Mouse (Mus musculus): Measurements from ENCODE around the gene Tpst2. TPM values are rescaled to one million over a fixed set of nuclear protein-coding genes. Genes with fewer than 3 reads are reported as not detected.

Tpst2 gene
- total RNA-seq (2014; fragmentation: Nextera tagmentation) (28.7 and 43.9 TPM in 2 replicates), total RNA-seq (2017) (25.3 and 36.5 TPM in 2 replicates)

DNA sequence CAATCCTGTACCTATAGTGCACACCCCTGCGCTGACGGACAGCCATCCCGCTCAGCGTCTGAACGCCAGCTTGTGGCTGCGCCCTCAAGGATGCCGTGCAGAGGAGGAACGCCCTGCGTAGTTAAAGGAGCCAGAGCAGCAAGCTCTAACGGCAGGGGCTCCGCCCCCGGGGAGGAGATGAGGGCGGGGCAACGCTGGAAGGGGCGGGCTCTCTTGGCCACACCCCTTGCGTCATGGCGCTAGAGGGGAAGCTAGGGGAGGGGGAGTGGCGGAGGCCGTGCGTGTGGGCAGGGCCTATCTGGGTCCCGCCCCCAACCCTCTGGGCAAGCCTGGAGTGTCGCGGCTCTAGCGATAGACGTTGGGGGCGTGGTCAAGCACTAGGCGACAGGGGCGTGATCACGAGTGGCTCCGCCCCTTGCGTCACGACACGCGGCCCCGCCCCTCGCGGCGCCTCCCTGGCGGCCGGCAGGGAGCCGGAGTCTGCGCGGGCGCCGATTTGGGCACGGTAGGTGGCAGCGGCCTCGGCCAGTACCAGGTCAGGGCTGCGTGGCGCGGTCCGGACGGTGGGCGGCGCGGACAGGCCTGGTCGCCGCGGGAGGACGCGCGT lies at the start of gene Tpst2:
Tpst2 (plus strand) TSS at position 425 of the 607 bp plus-strand sequence.
- ATAC-seq (replicated peaks; ENCODE audit: poor library complexity, severe bottlenecking): peak; percentile 72

DNA sequence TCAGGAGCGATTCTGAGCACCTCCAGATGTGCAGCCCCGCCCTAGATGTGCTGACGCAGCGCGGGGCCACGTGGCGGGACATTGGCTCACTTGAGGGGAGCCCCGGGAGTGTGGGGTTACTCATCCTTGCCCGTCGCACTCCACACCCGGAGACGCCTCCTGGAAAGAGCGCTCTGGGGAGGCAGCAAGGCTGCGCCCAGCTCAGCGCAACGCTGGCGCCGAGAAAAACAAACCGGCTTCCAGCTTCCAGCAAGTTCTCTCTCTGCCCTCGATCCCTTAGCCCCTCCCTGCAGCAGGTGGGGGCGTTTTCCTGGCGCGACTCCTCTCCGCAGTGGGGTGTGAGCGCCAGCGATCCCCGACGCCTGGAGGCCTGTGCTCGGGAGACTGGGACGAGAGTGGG lies 49.1 kb upstream of the Tpst2 start:
- ATAC-seq (replicated peaks; ENCODE audit: poor library complexity, severe bottlenecking): peak; percentile 25

DNA sequence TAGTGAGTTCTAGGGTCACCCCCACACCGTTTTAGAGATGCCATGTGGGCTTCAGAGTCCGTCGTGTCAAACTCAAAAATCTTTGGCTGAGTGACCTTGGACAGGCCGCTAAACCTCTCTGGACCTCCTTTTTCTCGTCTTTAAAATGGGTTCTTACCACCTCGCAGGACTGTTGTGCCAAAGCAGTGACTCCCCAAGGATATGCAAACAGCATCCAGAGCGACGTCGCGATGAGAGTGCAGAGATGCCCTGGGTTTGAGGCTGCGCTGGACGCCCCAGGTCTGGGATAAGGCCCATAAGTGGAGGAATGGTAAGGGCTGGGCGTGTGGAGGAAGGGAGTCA lies 48.6 kb upstream of the Tpst2 start:
- no peak for ATAC-seq (replicated peaks; ENCODE audit: poor library complexity, severe bottlenecking)

DNA sequence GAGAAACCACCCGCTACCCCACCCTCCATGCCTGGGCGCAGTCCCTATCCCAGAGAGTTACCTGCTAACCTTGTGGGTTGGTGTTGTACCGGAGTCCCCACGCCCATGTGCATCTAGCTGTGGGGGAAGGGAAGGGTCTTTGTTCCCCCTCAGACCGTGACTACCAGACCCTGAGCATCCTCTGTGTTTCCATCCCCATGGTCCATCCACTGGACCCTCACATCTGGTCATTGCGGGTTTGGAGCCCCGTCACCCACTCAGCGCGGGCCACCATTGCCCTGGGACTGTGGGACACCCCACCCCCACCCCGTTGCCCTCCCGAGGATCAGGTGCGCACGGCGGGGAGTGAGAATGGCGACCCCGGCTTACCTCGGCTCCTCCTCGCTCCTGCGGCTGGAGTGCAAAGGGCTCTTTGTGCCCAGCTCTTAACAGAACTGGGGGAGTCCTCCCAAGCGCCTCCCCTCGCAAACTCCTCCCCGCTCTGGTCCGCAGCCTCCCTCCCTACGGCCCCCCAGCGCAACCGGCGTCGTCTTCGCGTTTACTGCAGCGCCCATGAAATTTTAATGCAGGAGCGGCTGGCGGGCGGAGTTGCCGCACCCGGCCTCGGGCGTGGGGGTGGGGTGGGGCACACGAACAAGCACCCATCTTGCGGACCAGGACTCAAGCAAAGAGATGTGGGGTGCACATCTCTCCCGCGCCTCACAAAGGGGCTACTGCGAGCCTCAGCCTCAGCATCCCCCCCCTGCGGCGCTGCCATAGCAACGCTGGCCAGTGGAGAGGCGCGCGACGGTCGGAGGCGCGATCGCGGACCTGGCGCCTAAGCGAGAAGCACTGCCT lies 48.0 kb upstream of the Tpst2 start:
- ATAC-seq (replicated peaks; ENCODE audit: poor library complexity, severe bottlenecking): peak; percentile 24; the same call in 1 of the 2 replicates

DNA sequence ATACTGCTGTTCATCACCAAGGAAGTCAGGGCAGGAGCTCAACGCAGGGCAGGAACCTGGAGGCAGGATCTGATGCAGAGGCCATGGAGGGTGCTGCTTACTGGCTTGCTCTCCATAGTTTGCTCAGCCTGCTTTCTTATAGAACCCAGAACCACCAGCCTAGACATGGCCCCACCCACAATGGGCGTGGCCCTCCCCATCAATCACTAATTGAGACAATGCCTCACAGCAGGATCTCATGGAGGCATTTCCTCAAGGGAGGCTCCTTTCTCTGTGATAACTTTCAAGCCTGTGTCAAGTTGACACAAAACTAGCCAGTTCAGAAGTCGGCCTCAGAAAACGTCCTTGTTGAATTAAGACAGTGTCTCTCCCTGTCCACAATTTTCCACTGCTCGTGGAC lies 40.7 kb upstream of the Tpst2 start:
- no peak for ATAC-seq (replicated peaks; ENCODE audit: poor library complexity, severe bottlenecking)

DNA sequence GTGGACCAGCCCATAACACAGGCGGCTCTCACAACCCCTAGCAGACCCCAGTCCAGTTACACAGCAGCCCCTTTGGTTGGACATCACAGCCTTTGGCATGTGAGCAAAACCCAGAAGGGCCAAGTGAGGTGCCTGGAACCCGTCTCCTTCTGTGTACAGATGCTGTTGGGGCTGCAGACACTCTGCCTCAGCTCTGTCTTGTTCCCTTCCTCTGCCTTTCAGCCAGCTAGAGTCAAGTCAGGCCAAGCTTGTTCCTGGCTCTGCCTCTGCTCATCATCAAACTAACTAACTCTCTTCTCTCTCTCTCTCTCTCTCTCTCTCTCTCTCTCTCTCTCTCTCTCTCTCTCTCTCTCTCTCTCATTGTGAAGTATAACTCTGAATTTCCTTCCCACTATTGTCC lies 39.9 kb upstream of the Tpst2 start:
- no peak for ATAC-seq (replicated peaks; ENCODE audit: poor library complexity, severe bottlenecking)

DNA sequence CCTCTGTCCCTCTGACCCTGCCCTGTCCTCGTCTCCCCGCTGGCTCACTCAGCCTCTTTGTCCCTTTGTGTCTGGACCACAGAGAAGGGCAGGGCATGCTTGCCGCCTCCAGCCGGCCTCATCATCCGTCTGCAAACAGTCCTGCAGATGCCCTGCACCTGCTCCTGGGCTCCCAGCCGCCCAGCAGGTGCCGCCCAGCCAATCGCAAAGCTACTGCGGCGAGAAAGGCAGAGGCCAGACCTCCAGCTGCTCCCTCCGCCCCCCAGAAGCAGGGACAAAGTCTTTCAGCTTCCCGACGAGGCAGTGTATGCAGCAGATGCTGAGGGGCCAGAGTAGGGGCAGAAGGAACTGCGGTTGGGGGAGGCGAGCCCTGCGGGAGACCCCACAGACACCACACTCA lies 39.1 kb upstream of the Tpst2 start:
- ATAC-seq (replicated peaks; ENCODE audit: poor library complexity, severe bottlenecking): no peak

DNA sequence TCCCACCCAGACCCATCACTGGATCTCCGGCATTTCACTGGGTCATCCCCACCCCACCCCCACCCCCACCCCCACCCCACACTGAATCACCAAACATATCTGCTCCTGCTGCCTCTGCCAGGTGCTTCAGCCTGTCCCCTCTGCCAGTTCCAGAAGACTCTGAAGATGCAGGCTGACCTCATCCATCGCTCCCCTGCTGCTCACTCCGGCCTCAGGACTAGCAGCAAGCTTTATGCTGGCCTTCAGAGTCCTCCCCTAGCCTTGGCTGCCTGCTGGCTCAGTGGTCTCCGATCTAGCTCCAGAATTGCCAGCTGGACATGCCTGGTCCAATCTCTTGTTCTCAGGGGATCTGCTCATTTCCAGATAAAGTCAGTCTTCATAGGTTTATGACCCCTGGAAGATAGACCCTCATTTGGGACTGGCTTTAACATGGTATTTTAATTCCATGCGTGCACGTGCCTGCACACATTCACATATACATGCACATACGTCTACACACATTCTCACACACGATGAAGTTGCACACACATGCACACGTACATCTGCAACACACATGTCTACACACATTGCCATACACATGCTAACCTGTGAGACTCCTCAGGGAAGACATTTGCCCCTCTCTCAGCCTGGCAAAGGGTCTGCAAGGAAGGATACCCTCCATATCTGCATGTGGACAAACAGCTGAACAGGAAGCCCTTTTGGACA lies 38.5 kb upstream of the Tpst2 start:
- ATAC-seq (replicated peaks; ENCODE audit: poor library complexity, severe bottlenecking): no peak

DNA sequence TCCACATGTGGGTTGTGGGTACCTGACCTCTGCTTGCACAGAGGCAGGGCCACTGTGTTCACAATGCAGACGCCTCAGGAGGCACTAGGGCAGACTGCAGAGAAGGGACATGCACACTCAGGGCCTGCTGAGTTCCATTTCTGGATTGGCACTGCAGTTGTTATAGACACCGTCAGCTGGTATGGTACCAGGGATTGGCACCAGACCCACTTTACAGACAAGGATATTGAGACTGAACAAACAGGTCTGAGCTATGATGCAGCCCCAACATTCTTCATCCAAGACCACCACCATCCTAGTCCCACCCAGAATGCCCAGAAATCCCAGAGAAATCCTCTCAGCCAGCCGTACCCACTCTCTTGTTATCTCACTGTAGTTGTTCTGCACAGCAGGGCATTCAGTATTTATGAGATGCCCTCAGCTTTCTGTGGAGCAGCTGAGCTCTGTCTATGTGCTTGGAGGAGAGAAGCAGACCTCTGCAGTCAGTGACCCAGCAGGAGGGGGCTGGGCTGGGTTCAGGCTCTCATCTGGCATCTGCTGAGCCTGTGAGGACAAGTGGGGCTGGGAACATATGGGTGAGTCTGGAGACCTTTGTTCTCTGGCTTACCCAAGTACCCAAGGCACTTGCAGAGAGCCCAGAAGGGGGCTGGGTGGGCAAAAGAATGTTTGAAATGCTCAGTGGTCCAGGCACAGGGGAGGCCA lies 37.6 kb upstream of the Tpst2 start:
- no peak for ATAC-seq (replicated peaks; ENCODE audit: poor library complexity, severe bottlenecking)

DNA sequence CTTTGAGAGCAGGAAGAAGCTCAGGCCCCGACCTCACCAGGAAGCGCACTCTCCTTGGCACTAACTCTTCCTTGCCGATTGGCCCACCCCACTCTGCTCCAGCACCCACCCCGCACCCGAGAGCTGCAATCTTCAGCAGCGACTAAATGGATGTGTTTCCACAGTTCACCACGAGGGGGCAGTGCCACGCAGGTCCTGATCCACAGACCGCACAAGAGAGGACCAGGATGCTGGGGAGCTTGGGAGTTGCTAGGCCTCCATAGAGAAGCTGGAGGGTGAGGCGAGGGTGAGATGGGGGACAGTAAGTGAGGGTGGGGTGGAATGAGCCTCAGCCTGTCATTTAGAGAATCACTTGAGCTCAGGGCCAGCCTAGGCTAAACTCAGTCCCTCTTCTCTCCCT lies 35.7 kb upstream of the Tpst2 start:
- peak; percentile 86 for ATAC-seq (replicated peaks; ENCODE audit: poor library complexity, severe bottlenecking)

DNA sequence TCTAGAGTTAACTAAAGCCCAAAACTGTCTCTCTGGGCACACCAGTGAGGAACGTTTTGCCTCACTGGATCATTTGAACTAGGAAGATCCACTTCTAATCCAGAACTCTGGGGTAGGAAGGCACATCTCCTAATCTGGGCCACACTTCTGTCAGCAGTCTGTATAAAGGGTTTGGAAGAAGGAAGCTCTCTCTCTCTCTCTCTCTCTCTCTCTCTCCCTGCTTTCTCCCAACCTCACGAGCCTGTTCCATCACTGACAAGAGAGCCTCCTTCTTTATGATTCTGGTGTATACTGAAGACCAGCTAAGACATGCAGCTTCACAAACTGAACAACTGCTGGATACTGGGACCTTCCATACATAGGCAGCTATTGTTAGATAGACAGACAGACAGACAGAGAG lies 34.6 kb upstream of the Tpst2 start:
- no peak for ATAC-seq (replicated peaks; ENCODE audit: poor library complexity, severe bottlenecking)

DNA sequence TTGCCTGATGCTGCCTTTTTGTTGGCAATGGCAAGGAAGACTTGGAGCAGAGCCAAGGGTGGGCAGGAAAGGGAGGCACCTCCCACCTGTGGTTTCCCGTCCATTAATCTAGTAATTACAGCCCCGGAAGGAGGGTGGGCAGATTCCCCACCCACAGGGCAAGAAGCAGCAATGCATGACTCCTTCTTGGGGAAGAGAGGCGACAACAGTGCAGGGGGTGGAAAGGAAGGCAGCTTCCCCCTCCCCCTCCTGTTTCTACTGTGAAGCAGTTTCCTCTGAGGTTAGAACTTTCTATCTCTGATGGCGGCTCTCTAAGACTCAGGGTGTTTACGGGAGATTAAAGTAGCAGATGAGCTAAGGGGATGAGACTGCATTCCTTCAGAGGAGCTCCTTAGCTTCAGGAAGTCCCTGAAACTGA lies 34.1 kb upstream of the Tpst2 start:
- ATAC-seq (replicated peaks; ENCODE audit: poor library complexity, severe bottlenecking): peak; percentile 46

DNA sequence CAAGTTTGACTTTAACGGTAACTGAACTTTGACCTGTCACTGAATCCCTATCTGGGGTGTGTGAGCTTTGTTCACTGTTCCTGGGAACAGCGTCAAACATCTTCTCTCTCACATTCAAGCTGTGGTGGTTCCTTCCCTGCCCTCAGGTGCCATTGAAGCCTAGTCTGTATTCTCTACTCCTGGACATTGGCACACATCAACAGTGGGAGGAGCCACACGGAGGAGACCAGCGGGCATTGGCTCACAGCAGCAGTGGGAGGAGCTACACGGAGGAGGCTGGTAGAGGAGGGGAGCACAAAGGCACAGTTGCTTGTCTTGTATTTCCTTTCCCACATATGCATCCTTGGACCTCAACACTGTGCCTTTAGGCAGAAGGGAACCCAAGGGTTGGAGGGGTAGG lies 33.5 kb upstream of the Tpst2 start:
- ATAC-seq (replicated peaks; ENCODE audit: poor library complexity, severe bottlenecking): no peak

DNA sequence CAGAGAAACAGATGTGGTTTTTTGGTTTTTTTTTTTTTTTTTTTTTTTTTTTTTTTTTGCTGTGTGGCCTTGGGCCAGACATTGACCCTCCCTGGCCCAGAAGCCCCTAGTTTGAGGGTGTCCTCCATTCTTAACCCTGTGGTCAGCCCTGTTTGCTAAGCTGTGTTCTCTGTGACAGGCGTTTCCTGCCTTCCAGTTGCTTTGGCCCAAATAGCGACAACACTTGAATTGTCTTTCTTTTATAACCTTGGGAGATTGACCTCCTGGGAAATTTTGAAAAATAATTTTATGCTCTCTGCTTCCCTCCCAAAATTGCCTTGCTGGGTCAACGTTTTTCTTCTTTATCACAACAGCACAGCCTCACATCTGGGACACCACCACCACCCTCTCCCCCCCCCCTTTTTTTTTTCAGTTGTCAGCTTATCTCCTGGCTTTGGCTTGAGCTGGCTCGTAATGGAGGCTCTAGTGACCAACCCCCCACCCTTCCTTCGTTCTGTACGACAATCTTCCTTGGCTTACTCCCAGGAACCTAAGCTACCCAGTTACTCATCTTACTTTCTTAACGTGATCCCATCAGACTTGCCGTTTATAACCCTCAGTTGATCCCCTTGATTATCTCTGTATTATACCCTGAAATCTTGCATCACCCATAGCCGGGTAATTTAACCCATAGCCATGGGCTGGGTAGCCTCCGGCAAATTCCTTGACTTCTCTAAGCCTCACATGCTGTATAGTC lies 32.8 kb upstream of the Tpst2 start:
- no peak for ATAC-seq (replicated peaks; ENCODE audit: poor library complexity, severe bottlenecking)

DNA sequence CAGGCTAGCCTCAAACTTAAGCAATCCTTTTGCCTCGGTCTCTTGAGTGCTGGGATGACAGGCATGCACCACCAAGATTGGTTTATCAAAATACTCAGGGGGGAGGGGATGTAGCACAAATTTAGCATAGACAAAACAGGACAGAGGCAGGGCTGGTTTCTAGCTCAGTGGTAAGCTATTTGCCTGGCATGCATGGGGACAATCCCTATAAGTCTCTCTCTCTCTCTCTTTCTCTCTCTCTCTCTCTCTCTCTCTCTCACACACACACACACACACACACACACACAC lies 32.3 kb upstream of the Tpst2 start:
- no peak for ATAC-seq (replicated peaks; ENCODE audit: poor library complexity, severe bottlenecking)

DNA sequence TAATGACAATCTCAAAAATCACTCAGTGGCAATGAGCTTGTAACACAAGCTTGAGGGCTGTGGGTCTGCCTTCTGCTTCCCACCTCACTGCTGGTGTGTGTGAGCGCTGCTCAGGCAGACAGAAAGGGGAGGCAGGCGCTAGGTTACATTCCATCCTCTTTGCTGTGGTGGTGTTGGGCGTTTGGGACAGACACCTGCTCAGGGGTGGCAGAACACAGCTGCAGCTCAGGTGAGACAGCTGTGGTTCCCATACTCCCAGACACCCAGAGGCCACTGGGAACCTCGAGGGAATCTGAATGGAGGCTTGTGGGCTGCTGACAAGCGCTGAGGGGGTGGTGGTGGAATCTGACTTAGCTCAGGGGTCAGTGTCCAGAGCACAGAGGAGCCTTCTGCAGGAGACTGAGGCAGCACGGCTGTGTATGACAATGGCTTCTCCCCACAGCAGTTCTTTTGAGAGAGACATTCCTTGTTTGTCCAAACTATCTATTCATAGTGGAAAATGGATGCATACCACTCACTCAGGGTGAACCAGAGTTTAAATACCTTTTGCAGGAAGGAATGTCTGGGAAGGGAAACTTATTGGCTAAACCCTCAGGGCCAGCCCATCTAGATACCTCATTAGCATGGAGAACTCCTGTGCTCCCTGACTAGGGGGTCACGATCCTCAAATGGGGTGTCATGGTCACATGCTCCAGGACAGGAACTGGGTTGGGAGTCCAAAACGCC lies 31.4 kb upstream of the Tpst2 start:
- ATAC-seq (replicated peaks; ENCODE audit: poor library complexity, severe bottlenecking): no peak

DNA sequence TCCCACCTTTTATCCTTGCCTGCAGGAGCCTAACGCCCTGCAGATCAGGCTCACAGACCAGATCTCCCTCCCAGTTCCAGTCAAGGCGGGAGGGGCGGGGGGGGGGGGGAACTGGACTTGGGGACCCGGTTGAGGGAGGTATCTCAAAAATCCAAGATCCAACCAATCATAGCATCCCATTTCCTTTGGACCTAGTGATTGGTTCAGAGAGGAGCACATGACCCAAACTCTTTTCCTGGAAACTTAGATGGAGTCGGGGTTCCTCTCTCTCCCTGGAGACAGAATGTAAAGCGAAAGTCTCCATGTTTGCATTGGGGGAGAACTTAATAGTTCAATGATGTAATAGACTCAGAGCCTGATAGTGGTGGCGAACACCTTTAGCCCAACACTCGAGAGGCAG lies 29.1 kb upstream of the Tpst2 start:
- ATAC-seq (replicated peaks; ENCODE audit: poor library complexity, severe bottlenecking): no peak

DNA sequence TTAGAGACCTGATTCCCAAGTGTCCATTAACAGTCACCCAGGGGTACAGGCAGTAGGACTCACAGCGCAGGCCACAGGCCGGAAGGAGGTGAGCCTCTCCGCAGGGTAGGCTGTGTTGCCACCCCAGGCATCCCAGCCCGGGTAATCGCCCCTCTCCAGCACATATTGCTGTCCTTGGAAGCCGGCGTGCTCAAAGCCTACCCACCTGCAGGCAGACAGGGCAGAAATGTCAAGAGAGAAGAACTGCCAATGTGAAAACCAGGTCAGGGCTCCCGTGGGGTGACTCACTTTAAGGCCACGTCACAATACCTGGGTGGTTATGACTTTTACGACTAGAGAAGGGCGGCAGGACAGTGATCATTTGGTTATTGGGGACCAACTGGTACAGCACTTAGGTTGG lies 27.4 kb upstream of the Tpst2 start:
- ATAC-seq (replicated peaks; ENCODE audit: poor library complexity, severe bottlenecking): no peak

DNA sequence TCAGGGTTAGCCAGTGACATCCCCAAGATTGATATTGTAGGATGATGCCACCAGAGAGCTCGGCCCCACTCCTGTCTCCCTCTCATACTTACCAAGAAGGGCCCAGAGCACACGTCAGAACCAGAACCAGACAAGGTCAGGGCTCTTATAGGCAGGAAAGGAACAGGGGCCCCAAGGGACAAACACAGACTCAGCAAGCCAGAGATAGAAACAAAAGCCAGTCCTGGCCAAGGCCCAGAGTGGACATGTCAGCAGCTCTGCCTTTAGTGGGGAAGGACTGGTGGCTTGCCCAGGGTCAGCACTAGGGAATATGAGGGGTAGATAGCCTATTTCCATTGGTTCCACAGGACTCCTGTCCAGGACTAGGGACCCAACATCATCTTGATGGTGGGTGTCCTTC lies 24.1 kb upstream of the Tpst2 start, which contains the start of gene Cryba4:
Cryba4 (minus strand) TSS at position 119 of the 400 bp plus-strand sequence.
- ATAC-seq (replicated peaks; ENCODE audit: poor library complexity, severe bottlenecking): no peak

DNA sequence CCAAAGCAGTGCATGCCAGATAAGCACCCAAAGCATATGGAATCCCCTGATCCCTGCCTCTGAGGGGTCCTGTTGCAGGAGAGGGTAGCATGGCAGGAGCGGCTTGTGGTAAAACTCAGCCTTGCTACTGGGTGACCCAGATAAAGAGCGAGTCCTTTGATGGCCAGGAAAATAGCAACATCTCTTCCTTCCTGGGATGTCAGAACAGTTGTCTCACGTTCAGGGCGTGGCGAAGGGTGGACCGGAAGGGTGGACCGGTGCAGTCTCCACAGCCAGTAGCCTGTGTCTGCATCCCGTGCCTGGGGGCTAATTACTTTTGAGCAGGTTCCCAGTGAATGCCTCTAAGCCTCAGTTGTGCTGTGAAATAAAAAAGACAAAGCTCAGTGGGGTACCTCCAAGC lies 23.3 kb upstream of the Tpst2 start:
- ATAC-seq (replicated peaks; ENCODE audit: poor library complexity, severe bottlenecking): peak; percentile 29; the same call in 1 of the 2 replicates

Data from granulocyte monocyte progenitor cell, adult 5-6 weeks (primary cell).